Mouse (Mus musculus) intestine, embryonic 14.5 days (tissue): ENCODE data around the gene Spata13. TPM values are rescaled to one million over a fixed set of nuclear protein-coding genes. Genes with fewer than 3 reads are reported as not detected.

Experiments
- ATAC-seq: fragments of 200-750 bp; cut with Nextera tagmentation; replicated peaks from 2 replicates; pipeline ENCODE4 v1.8.0; 2017; ENCODE audit warnings: low read depth, moderate number of reproducible peaks, moderate TSS enrichment, moderate library complexity; ENCODE audit not compliant: low FRiP score, low TSS enrichment
- DNase-seq: peaks from one replicate; pipeline ENCODE4 v3.0.0-alpha.2; 2018; ENCODE audit warnings: low spot score
- H3K27ac ChIP-seq: fragments of 300-500 bp; sonication (generic); 2 replicates; pipeline ENCODE4 v1.5.1; 2014; ENCODE audit warnings: low read depth, mild to moderate bottlenecking, control low read depth
- H3K27me3 ChIP-seq: fragments of 300-500 bp; sonication (generic); replicated peaks from 2 replicates; pipeline ENCODE4 v1.6.1; 2014; ENCODE audit warnings: low read length, control low read depth; ENCODE audit not compliant: control insufficient read depth, insufficient read depth
- H3K36me3 ChIP-seq: fragments of 300-500 bp; sonication (generic); 2 replicates; pipeline ENCODE4 v1.6.1; 2014; ENCODE audit warnings: low read length, control low read depth; ENCODE audit not compliant: control insufficient read depth, insufficient read depth
- H3K4me1 ChIP-seq: fragments of 300-500 bp; sonication (generic); replicated peaks from 2 replicates; pipeline ENCODE4 v1.6.1; 2014; ENCODE audit warnings: low read length, control low read depth, mixed read lengths; ENCODE audit not compliant: control insufficient read depth, insufficient read depth
- H3K4me2 ChIP-seq: fragments of 300-500 bp; sonication (generic); 2 replicates; pipeline ENCODE4 v1.6.1; 2014; ENCODE audit warnings: low read length
- H3K4me3 ChIP-seq: fragments of 300-500 bp; sonication (generic); 2 replicates; pipeline ENCODE4 v1.5.1; 2014; ENCODE audit warnings: low read depth, low read length, control low read depth, mixed read lengths
- H3K9ac ChIP-seq: fragments of 300-500 bp; sonication (generic); 2 replicates; pipeline ENCODE4 v1.6.1; 2014; ENCODE audit warnings: mild to moderate bottlenecking, low read length
- H3K9me3 ChIP-seq: fragments of 300-500 bp; sonication (generic); 2 replicates; pipeline ENCODE4 v1.6.1; 2016; ENCODE audit warnings: low read length, control low read depth; ENCODE audit not compliant: control insufficient read depth
- WGBS: fragments of 180-500 bp; shearing (Covaris S2); extraction: QIAGEN DNeasy Blood & Tissue Kit; methylation state at CpG from one replicate; pipeline ENCODE4 v1.1.7; 2014; 5-methylcytosine and 5-hydroxymethylcytosine counted together
- polyA plus RNA-seq: library from polyadenylated mRNA; unstranded; fragments of >200 nt; fragmentation: Nextera tagmentation; extraction: Ambion mirVana; gene quantifications from 2 replicates; pipeline ENCODE4 v1.2.1, GENCODE M21; 2014

Gene Spata13
- 23.1 and 26.9 TPM in 2 replicates for polyA plus RNA-seq

GRCm38 (mm10) chr14:60633961-60634864 is at the start of gene Spata13:
TSS of gene Spata13 (plus strand) at chr14:60634001.
- H3K27ac ChIP-seq: peak within 1 kb of the TSS; percentile 29; the same call in 1 of the 2 replicates
- H3K9ac ChIP-seq: peak within 1 kb of the TSS; percentile 49
- 0 out of 2 replicates have a peak, but pooled peaks cover 8% of the 10 kb centered on the region for H3K4me1 ChIP-seq
- H3K27me3 ChIP-seq: 0 out of 2 replicates have a peak, but pooled peaks cover 4% of the 10 kb centered on the region
- DNase-seq (peak; percentile 98), ATAC-seq (peak; percentile 92)
- peak within 1 kb of the TSS; percentile 57 for H3K4me3 ChIP-seq
- no peaks in the 10 kb centered on the region for H3K36me3 ChIP-seq
- peak within 1 kb of the TSS; percentile 97 for H3K4me2 ChIP-seq
- no peaks in the 10 kb centered on the region for H3K9me3 ChIP-seq
- WGBS: under 1% methylated on average over 50 of the region's 50 CpGs

DNA sequence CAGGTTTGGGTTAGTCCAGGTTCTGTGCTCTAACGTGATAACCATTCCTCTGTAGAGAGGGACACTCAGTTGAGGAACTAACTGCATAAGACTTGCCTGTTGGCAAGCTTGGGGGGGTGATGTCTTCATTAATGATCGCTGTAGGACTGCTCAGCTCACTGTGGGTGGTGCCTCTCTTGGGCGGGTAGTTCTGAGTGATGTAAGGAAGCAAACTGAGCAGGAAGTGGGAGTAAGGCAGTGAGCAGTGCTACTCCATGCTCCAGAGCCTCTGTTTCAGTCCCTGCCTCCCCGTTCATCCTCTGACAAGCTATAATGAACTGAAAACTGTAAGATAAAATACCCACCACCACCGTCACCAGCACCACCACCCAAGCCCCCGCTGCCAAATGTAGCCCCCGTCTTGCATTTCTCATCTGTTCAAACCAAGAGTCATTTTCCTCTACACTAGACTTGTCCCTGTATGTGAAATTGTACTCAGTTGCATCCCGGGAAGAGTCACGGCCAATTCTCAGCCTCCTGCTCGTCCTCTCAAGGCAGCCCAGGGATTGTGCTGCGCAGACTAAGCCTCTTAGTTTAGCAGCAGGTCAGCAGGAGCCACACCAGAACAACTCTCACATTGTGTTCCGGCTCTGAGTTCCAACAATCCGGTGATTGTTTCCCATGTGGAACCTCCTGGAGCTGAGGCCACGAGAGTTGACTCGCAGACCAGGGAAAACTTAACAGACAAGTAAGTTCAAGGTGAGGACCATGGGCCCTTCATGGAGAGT is 46.9 kb upstream of the Spata13 start:
- H3K4me1 ChIP-seq: peaks cover 8% of the 10 kb centered on the region
- 0 out of 2 replicates have a peak, but pooled peaks have one; percentile 8 for ATAC-seq
- H3K27ac ChIP-seq: peak overlapping the region; percentile 44; the same call in 1 of the 2 replicates
- 64% methylated on average over 15 of the region's 15 CpGs for WGBS
- H3K27me3 ChIP-seq: no peaks in the 10 kb centered on the region
- H3K36me3 ChIP-seq: no peaks in the 10 kb centered on the region
- no peaks in the 10 kb centered on the region for H3K9me3 ChIP-seq
- H3K9ac ChIP-seq: no peak overlapping the region
- no peak overlapping the region for H3K4me3 ChIP-seq
- H3K4me2 ChIP-seq: no peak overlapping the region
- no peak for DNase-seq

DNA sequence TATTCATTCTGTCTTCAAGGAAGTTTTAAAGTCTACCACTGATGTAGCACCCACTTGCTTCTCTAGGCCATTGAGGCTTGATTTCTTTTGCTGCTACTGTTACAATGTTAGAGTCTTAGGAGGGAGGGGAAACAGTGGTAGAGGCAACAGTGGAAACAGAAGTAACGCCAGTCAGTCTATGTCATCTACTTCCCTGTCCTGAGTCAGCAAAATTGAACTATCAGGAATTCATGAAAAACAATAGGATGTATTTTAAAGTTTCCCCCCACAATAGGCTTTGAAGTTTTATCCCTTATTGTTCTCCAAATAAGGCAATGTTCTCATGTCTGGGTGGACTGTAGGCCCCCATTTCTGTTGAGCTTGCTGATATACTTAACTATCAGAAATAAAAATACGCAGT is 44.8 kb upstream of the Spata13 start:
- H3K4me1 ChIP-seq: peaks cover 12% of the 10 kb centered on the region
- no peak overlapping the region for H3K4me3 ChIP-seq
- H3K9ac ChIP-seq: no peak overlapping the region
- no peaks in the 10 kb centered on the region for H3K27me3 ChIP-seq
- no peak overlapping the region for H3K4me2 ChIP-seq
- no peak overlapping the region for H3K27ac ChIP-seq
- WGBS: 88% methylated on average over 2 of the region's 2 CpGs
- no peaks in the 10 kb centered on the region for H3K9me3 ChIP-seq
- DNase-seq (no peak), ATAC-seq (no peak)
- H3K36me3 ChIP-seq: no peaks in the 10 kb centered on the region

- Histone ChIP-seq H3K36me3 (no peaks in the 10 kb centered on the region), H3K9ac (no peak overlapping the region), H3K9me3 (no peaks in the 10 kb centered on the region), H3K4me2 (no peak overlapping the region), H3K4me1 (peaks cover 19% of the 10 kb centered on the region), H3K27ac (no peak overlapping the region), H3K27me3 (no peaks in the 10 kb centered on the region), H3K4me3 (no peak overlapping the region)
- no peak for DNase-seq
- no peak for ATAC-seq
- 72% methylated on average over 5 of the region's 5 CpGs for WGBS
These were observed 41.5 kb upstream of the Spata13 start for GRCm38 (mm10) chr14:60592339-60592738.

GRCm38 (mm10) chr14:60592822-60593221 is 41.0 kb upstream of the Spata13 start:
- 33% methylated on average over 7 of the region's 7 CpGs for WGBS
- no peak for ATAC-seq

GRCm38 (mm10) chr14:60597571-60597970 is 36.2 kb upstream of the Spata13 start:
- Histone ChIP-seq H3K9me3 (no peaks in the 10 kb centered on the region), H3K9ac (no peak overlapping the region), H3K27ac (no peak overlapping the region), H3K4me3 (no peak overlapping the region), H3K36me3 (no peaks in the 10 kb centered on the region), H3K4me2 (no peak overlapping the region), H3K4me1 (peaks cover 12% of the 10 kb centered on the region; the same call in 1 of the 2 replicates), H3K27me3 (no peaks in the 10 kb centered on the region)
- ATAC-seq: no peak
- no peak for DNase-seq
- WGBS: 5% methylated on average over 4 of the region's 4 CpGs

More at GRCm38 (mm10) chr14:60592822-60593221, 41.0 kb upstream of the Spata13 start:
- no peak overlapping the region for H3K4me2 ChIP-seq
- H3K27ac ChIP-seq: no peak overlapping the region
- no peak overlapping the region for H3K4me3 ChIP-seq
- H3K36me3 ChIP-seq: no peaks in the 10 kb centered on the region
- no peak for DNase-seq
- H3K9ac ChIP-seq: no peak overlapping the region
- no peaks in the 10 kb centered on the region for H3K27me3 ChIP-seq
- H3K4me1 ChIP-seq: peaks cover 19% of the 10 kb centered on the region
- H3K9me3 ChIP-seq: no peaks in the 10 kb centered on the region

GRCm38 (mm10) chr14:60599044-60599443 is 34.8 kb upstream of the Spata13 start:
- 78% methylated on average over 2 of the region's 2 CpGs for WGBS
- Histone ChIP-seq H3K4me1 (peaks cover 8% of the 10 kb centered on the region; the same call in 1 of the 2 replicates), H3K27me3 (no peaks in the 10 kb centered on the region), H3K36me3 (no peaks in the 10 kb centered on the region), H3K4me3 (no peak overlapping the region), H3K4me2 (no peak overlapping the region), H3K9ac (no peak overlapping the region), H3K9me3 (no peaks in the 10 kb centered on the region), H3K27ac (no peak overlapping the region)
- ATAC-seq (no peak), DNase-seq (no peak)

DNA sequence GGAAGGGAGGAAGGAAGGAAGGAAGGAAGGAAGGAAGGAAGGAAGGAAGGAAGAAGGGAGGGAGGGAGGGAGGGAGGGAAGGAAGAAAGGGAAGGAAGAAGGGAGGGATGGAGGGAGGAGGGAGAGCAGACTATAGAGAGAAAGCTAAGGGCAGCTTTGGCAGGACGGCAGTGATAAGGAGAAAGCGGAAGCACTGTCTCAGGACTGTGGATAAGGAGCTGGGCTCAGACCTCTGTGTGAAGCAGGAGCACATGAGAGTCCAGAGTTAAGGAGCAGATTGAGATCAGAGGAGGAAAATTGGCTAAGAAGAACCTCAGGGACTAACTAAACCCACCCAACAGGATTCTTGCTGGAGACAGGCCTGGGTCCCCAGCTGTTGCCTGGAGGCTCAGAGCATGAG is 28.2 kb upstream of the Spata13 start:
- Histone ChIP-seq H3K36me3 (no peaks in the 10 kb centered on the region), H3K4me2 (no peak overlapping the region), H3K4me3 (no peak overlapping the region), H3K9ac (no peak overlapping the region), H3K27me3 (no peaks in the 10 kb centered on the region), H3K4me1 (no peaks in the 10 kb centered on the region), H3K27ac (no peak overlapping the region), H3K9me3 (no peaks in the 10 kb centered on the region)
- ATAC-seq: no peak
- 56% methylated on average over 2 of the region's 2 CpGs for WGBS
- DNase-seq: no peak
